Mouse (Mus musculus) left cerebral cortex, postnatal 14 days (tissue): Measurements from ENCODE around the gene Thbs3. TPM values are rescaled to one million over a fixed set of nuclear protein-coding genes. Genes with fewer than 3 reads are reported as not detected.
"Not testable (repeated sequence)": the region's sequence is repeated elsewhere in the genome, so short reads cannot be mapped to it uniquely, and the experiment has no call there.

Source experiments
- DNase-seq, 2 experiments: peaks; one replicate each; pipeline ENCODE4 v3.0.0; 2021 to 2022; ENCODE audit warnings: low spot score in 2 of 2, mixed read lengths in 1 of 2
- intact Hi-C: fragments of 180-260 bp; cut with DNase I; formaldehyde crosslinking; loops from one replicate; pipeline ENCODE4 v1.15.1; 2025
- total RNA-seq, 2 experiments: library from RNA; stranded (reverse); gene quantifications; 2 replicates each; pipeline ENCODE4 v1.2.3; 2021

Thbs3 gene
- total RNA-seq, 2 experiments from 2014 or later = 23.5 to 27.0 TPM

DNA sequence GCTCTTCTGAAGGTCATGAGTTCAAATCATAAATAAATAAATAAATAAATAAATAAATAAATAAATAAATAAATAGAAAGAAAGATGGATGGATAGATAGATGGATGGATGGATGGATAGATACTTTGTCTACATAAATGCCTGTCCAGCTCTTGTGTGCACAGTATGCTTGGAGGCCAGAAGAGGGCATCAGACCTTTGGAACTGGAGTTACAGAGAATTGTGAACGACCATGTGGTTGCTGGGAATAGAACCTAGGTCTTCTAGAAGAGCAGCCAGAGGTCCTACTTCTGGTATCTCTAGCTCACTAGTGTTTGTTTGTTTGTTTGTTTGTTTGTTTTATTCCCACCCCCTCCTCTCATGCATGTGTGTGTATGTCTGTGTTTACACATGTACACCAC, 21.6 kb upstream of the Thbs3 start:
- intact Hi-C loops = no loop called here
- no peak for DNase-seq

DNA sequence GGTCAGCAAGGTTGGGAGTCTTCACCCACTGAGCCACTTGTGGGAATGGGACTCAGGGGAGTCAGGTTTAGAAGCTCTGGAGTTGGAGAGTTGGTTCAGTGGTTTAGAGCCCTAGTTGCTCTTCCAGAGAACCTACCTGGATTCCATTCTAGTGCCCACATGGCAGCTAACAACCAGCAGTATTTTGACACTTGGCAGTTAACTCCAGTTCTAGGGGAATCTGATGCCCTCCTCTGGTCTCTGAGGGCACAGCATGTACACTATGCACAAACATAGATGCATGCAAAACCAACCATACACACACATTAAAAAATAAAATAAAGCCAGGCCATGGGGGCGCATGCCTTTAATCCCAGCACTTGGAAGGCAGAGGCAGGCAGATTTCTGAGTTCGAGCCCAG, 21.1 kb upstream of the Thbs3 start:
- intact Hi-C loops = no loop called here
- DNase-seq = no peak

DNA sequence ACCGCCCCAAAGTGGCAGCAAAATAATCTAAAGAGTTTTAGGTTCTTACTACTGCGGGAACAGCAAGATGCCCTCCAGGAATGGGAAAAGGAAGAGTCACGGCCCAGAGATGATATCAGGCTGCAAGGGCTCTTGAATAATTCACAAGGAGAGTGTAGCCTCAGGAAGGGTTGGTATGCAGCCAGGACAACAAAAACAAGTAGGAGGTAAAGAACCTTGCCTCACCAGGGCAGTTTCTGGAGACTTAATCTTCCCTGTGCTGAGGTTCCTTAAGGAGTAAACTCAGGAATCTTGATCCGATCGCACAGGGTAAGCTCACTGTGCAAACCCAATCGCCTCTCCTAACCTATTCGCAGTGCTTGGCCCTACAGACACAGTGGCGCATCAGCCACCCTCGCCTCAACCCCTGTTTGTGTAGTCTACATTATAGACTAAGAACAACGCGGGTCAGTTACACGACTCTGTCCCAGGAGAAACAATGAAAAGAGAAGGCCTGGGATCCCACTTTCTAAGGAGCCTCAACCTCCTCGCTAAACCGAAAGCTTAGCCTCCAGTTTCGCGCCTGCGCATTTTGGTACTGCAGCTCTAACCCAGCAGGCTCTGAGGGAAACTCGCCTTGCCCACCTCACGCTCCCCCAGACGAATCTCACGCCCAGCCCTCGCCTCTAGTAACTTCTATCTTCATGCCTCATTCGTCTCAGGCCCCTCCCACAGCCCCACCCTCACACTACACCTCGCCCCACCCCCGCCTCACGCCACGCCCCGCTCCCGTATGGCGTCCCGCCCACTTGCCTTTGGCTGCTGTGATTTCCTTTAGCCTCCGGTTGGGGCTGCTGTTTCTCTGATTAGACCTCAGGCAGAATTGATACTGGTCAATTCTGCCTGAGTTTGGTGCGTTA, 18.8 kb upstream of the Thbs3 start:
- intact Hi-C loops = no loop called here
- DNase-seq = peak; percentile 83 to 90

DNA sequence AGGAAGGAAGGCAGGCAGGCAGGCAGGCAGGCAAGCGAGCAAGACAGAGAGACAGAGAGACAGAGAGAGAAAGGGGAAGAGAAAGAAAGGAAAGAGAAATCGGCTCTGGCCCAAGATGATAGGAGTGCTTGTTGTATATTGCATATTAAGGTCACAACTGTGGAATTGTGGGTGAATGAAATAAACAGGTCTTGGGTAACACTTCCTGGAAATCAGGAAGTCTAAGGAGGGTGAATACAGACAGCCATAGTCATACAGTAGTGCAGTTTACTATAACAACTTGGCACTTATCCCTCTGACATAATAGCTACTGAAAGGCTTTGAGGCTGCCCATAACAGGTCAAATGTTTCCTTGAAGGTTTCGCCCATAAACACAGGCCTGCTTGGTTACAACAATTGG, 15.1 kb upstream of the Thbs3 start:
- no peak for DNase-seq
- intact Hi-C loops = no loop called here

DNA sequence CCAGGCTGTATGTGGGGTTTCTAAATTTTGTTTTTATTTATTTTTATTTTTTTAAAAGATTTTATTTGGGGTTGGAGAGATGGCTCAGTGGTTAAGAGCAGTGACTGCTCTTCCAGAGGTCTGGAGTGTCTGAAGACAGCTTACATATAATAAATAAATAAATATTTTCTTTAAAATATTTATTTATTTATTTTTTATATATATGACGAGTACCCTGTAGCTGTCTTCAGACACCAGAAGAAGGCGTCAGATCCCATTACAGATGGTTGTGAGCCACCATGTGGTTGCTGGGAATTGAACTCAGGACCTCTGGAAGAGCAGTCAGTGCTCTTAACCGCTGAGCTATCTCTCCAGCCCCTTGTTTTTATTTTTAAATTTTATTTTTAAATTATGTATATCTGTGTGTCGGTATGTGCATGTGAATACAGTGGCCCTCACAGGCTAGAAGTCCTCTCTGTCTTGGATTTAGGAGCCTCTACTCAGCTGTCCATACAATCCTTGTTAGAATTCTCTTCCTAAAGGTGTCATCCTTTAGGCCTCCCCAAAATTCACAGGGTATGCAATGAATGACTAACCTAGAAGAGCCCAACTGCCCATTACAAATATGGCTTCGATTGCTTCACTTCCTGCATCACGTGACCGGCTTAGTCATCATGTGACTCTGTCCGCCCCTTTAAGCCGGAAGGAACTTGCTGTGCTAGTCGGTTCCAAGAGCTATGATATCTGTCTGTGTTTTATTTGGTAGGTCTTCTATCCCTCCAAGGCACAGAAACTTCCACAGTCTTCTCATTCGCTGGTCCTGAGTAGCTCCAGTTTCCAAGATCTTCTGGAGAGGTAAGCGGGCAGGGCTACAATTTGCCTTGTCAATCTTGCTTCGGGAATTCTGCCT, 12.5 kb upstream of the Thbs3 start, which contains the start of gene Gba:
Gene Gba (plus strand): TSS at position 676 of the 889 bp plus-strand sequence.
- intact Hi-C loops = no loop called here

DNA sequence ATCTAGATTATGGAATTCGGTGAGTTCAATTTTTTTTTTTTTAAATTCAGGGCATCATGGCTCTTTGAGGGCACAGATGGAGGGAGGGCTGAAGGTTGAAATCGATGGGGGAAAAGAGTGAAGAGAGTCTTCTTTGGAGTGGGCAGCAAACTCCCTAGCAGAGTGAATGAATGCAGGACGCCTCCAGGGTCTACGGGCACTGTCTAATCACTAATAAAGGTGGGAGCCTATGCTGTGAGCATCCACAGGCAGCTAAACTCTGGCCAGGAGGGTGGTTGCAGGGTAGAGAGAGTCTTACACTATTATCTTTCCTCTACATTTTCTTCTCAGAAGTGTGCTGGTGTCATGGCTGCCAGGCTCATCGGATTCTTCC, 11.9 kb upstream of the Thbs3 start:
- DNase-seq = no peak
- intact Hi-C loops = no loop called here

More for the DNA sequence above, 12.5 kb upstream of the Thbs3 start, which contains the start of gene Gba:
- DNase-seq = peak; percentile 91 to 92

DNA sequence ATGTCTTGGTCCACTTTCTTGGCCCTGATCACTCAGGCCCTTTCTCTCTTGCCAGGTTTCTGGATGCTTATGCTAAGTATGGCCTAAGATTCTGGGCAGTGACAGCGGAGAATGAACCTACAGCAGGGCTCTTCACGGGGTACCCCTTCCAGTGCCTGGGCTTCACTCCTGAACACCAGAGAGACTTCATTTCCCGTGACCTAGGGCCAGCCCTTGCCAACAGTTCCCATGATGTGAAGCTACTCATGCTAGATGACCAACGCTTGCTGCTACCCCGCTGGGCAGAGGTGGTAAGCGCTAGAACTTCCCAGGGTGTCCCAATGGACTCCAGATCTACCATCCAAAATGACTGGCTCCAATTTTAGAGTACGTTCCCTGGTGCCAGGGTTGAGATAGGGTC, 8.9 kb upstream of the Thbs3 start:
- intact Hi-C loops = no loop called here
- DNase-seq = no peak

DNA sequence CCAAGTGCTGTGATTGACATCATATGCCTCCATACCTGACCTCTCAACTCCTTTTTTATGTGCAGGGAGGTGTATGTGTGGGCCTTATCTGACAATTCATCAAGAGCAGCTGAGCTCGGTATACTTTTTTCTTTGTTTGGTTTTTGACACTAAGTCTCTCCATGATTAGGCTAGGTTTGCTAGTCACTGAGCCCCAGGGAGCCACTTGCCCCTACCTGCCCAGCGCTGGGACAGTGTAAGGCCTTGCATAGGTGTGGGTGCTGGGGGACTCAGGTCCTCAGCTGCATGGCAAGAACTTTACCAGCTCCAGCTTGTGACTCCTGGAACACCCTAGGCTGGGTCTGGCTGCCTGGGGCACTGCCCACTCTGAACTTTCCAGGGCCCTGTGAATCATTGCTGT, 8.3 kb upstream of the Thbs3 start:
- intact Hi-C loops = no loop called here
- DNase-seq = no peak

DNA sequence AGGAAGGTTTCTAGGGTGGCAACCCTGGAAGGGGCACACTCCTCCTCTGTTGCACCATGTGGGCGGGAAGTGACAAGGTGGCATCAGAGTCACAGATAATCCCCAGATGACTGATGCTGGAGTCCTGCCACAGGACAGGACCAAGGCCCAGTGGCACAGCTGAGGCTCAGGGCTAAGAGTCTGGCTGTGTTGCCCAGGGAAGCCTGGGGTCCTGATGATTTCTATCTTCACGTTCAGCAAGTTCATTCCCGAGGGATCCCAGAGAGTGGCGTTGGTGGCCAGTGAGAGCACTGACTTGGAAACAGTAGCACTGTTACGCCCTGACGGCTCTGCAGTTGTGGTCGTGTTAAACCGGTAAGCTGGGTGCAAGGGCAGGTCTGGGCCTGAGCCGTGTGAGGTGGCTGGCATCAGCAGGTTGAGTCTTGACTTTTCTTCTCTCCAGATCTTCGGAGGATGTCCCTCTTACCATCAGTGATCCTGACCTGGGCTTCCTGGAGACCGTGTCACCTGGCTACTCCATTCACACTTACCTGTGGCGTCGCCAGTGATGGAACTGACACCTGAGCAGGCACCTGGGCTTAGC, 6.8 kb upstream of the Thbs3 start:
- DNase-seq = no peak
- intact Hi-C loops = no loop called here

DNA sequence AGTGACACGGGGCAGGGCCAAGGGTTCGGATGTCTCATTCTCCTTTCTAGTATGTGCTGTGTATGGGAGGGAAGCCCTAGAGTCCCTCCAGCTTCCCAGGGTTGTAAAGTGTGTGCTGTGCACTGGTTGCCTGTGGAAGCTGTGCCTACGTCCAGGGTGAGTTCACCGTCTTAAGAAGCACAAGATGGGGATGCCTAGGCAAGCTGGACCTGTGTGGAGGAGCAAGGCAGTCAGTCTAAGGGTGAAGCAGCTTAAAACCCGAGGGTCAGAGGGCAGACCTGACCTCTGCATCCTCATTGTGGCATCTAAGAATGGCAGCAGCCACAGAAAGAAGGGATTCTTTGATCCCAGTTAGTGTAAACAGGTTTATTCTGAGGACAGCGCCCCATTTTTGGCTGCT, 6.2 kb upstream of the Thbs3 start:
- DNase-seq = no peak
- intact Hi-C loops = no loop called here

DNA sequence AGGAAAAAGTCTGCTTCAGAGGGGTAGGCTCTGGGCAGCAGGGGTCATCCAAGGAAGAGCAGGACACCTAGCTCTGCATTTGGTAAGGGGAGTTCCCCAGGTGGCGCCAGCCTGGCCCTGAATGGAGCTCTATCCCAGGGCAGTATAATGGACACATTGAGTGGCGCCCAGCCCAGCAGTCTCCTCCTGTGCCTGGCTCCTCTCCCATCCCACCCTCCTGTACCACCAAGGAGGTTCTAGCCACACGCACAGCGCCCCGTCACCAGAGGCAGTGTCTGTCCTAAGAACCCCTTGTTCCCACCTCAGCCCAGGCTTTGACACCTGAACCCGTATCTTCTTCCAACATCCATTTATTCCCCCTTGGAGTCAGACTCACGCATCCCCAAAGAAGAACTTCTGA, 5.2 kb upstream of the Thbs3 start:
- intact Hi-C loops = loop anchor here (5.0 kb wide), 1 partner anchor 92 kb away; no protein-coding TSS in a partner anchor
- DNase-seq = no peak

DNA sequence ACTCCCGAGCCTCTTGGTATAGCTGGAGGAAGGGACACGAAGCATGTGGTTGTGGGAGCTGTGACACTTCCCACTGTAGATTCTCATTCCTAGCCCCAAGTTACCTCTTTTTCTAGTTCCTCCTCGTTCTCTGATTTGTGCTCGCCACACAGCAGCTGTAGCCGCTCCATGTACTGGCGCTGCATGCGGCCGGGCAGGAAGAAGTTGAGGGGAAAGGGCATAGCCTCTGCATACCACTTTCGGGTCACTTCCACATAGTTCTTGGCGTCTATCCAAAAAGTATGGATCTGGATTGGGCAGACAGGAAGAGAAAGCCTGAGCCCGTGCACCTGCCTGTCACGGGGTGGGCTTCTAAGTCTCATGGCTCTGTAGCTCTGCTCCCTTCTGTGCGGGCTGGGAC, 4.8 kb upstream of the Thbs3 start:
- intact Hi-C loops = loop anchor here (5.0 kb wide), 1 partner anchor 93 kb away; no protein-coding TSS in a partner anchor
- no peak for DNase-seq

DNA sequence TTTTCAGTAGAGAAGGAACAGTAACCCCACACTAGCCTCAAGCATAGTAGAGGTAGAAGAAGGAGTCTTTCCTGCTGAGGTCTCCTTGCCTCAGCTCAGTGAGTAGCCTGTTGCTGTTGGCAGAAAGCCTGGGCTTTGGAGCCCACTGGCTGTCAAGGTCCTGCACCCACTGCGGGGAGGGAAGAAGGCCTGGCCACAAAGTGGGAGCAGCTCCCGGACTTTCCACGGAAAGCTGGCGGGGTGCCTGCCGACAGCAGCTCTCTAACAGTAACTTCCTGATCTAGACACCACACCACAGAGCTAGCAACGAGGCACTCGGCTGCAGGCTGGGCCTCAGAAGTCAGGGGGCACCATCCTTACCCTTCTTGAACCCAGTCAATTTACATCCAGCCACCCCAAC, 4.2 kb upstream of the Thbs3 start:
- intact Hi-C loops = loop anchor here (5.0 kb wide), 1 partner anchor 93 kb away; no protein-coding TSS in a partner anchor
- no peak for DNase-seq

DNA sequence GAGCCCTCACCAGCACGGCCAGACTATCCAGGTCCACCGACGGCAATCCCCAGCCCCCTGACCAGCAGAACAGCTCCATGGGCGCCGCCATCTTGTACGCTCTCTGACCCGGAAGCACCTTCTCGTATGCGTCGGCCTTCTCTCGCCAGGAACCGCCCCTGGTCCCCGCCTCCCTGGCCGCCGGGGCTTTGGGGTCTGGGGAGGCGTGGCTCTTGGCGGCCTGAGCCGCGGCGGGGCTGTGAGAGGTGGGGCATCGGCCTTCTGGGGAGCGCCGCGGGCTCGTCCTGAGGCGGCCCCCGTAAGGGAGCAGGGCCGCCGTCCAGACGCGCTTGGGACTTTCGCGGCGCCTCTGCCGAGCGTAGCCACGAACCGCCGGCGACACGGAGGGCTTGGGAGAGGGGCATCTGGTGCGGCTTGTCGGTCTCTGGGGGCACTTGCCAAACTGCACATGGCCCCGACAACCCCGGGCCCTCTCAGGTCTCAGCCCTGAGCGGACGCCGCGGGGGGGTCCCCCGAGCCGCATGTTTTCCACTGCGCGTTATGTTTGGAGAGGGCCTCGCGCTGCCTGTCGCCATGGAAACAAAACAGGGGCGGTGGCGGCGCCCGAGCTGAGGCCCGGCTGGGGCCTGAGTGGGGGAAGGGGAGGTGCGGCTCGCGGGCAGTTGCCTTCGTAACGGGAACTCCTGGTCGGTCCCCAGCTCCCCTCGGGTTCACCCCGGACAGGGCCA, 1.0 kb upstream of the Thbs3 start:
- intact Hi-C loops = loop anchor here (5.0 kb wide), 1 partner anchor 97 kb away; no protein-coding TSS in a partner anchor

DNA sequence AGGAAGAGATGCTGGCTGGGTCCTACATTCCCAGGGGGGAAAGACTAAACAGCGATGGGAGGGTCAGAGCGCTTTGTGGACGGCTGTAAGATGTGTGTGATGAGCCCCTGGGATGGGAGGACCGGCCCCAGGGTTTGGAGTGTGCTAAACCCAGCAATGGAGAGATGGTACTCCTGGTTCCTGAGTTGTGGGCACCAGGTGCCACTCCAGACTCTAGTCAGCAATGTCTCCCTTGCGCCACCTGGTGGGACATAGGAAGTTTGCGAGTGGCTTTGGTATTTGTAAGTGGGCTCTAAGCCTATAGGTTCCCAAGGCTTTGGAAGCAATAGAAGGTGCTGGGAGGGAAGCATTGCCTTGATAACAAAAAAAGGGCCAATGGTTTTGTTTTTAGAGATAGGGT, 873 bp downstream of the Thbs3 start:
- intact Hi-C loops = no loop called here
- peak; percentile 92 to 96 for DNase-seq

More for the DNA sequence above, 1.0 kb upstream of the Thbs3 start:
- peak; percentile 84 to 90 for DNase-seq

DNA sequence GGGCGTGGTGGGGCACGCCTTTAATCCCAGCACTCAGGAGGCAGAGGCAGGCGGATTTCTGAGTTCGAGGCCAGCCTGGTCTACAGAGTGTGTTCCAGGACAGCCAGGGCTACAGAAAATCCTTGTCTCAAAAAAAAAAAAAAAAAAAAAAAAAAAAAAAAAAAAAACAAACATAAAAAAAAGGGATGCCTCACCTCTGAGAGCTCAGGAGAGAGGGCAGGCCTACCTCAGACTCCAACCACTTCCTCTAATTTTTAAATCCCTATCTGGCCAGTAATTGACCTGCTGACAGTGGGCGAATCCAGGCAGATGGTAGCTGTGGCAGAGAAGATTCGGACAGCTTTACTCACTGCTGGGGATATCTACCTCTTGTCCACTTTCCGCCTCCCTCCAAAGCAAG, 1.4 kb downstream of the Thbs3 start:
- intact Hi-C loops, DNase-seq: not testable (repeated sequence)

DNA sequence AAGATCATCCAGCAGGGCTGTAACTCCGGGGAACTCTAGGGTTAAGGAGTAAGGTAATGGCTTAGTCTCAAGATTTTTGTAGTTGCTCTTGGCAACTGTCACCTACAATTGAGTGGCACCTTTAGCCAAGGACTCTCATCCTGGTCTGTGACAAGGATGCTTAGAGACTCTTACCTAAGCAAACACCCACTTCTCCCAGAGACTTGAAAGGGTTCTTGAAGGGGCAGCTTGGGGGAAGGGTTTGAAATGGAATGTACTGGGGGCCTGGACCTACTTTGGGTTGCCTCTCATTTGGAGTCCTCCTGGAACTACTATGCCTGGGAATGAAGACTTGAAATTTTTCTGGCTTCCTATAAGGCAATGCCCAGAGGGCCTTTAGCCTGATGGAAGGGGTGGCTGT, 3.3 kb downstream of the Thbs3 start:
- intact Hi-C loops = no loop called here
- DNase-seq = no peak

DNA sequence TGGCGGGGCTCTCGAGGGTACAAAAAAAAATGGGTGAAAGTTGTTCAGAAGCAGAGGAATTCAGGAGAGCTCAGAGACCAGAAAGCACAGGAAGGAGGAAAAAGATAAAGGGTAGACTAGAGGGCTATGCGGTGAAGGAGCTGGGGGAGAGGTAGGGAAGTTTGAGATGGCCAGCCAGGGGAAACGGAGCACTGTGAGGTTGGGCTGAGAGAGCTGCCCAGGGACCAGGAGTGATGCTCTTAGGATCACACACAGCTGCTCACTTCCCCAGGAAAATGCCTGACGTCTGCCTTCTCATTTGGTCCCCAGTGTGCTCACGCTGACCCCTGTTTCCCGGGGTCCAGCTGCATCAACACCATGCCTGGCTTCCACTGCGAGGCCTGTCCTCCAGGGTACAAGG, 4.6 kb downstream of the Thbs3 start:
- DNase-seq = no peak
- intact Hi-C loops = no loop called here

DNA sequence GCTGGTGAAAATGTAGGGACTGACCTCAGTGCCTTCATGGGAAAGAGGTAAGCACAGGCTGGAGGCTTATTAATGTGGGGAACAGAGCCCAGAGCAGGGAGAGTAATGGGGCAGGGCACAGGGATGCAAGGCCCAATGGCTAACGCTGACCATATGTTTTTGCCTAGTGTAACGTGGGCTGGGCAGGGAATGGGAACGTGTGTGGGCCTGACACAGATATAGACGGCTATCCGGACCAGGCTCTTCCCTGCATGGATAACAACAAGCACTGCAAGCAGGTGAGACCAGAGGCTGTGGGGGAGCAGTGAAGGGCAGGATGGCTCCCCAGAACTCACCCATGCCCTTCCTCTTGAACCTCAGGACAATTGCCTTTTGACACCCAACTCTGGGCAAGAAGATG, 6.2 kb downstream of the Thbs3 start:
- intact Hi-C loops = loop anchor here (10.0 kb wide), 1 partner anchor 554 kb away; the partner anchor contains the start of gene Ube2q1
- no peak for DNase-seq
